Mouse (Mus musculus): ENCODE data around the gene Pde4dip. TPM values are rescaled to one million over a fixed set of nuclear protein-coding genes. Genes with fewer than 3 reads are reported as not detected.

Pde4dip gene
- polyA plus RNA-seq (2016; fragmentation: Nextera tagmentation; extraction: Ambion mirVana), result 15.6 and 22.8 TPM in 2 replicates

- Histone ChIP-seq H3K4me3 (peak within 1 kb of the TSS; percentile 57), H3K9me3 (replicated peaks) (no peaks in the 10 kb centered on the region), H3K36me3 (no peaks in the 10 kb centered on the region), H3K27ac (peak within 1 kb of the TSS; percentile 37), H3K27me3 (ENCODE audit: low read depth, poor library complexity, severe bottlenecking) (peaks cover 49% of the 10 kb centered on the region), H3K4me1 (peaks cover 13% of the 10 kb centered on the region)
- peak; percentile 58 for DNase-seq (ENCODE audit: low spot score)
- WGBS, result 2% methylated on average over 44 of the region's 44 CpGs
Observed at GRCm38 (mm10) chr3:97888168-97888901, at the start of gene Pde4dip. Gene Pde4dip (minus strand): TSS chr3:97888707.

- H3K36me3 ChIP-seq, result no peaks in the 10 kb centered on the region
- no peaks in the 10 kb centered on the region; the same call in 1 of the 2 replicates for H3K27me3 ChIP-seq (ENCODE audit: low read depth, poor library complexity, severe bottlenecking)
- no peaks in the 10 kb centered on the region for H3K9me3 ChIP-seq (replicated peaks)
- peak overlapping the region; percentile 40; the same call in 1 of the 2 replicates for H3K27ac ChIP-seq
- H3K4me3 ChIP-seq, result no peak overlapping the region
- DNase-seq (ENCODE audit: low spot score), result no peak
- 86% methylated on average over 6 of the region's 6 CpGs for WGBS
- peaks cover 78% of the 10 kb centered on the region for H3K4me1 ChIP-seq
Observed at GRCm38 (mm10) chr3:97937945-97938266, 49.4 kb upstream of the Pde4dip start.

GRCm38 (mm10) chr3:97937068-97937944 is 48.8 kb upstream of the Pde4dip start:
- peaks cover 78% of the 10 kb centered on the region for H3K4me1 ChIP-seq
- no peak for DNase-seq (ENCODE audit: low spot score)
- no peaks in the 10 kb centered on the region for H3K36me3 ChIP-seq
- no peak overlapping the region for H3K4me3 ChIP-seq
- no peaks in the 10 kb centered on the region; the same call in 1 of the 2 replicates for H3K27me3 ChIP-seq (ENCODE audit: low read depth, poor library complexity, severe bottlenecking)
- H3K9me3 ChIP-seq (replicated peaks), result no peaks in the 10 kb centered on the region
- 64% methylated on average over 17 of the region's 17 CpGs for WGBS
- 0 out of 2 replicates have a peak overlapping the region, but pooled peaks have one; percentile 14 for H3K27ac ChIP-seq

- WGBS, result 68% methylated on average over 6 of the region's 6 CpGs
- peaks cover 78% of the 10 kb centered on the region for H3K4me1 ChIP-seq
- no peaks in the 10 kb centered on the region; the same call in 1 of the 2 replicates for H3K27me3 ChIP-seq (ENCODE audit: low read depth, poor library complexity, severe bottlenecking)
- H3K27ac ChIP-seq, result no peak overlapping the region
- H3K4me3 ChIP-seq, result no peak overlapping the region
- no peak for DNase-seq (ENCODE audit: low spot score)
- H3K36me3 ChIP-seq, result no peaks in the 10 kb centered on the region
- no peaks in the 10 kb centered on the region for H3K9me3 ChIP-seq (replicated peaks)
Observed at GRCm38 (mm10) chr3:97934331-97935300, 46.1 kb upstream of the Pde4dip start.

- peaks cover 73% of the 10 kb centered on the region for H3K4me1 ChIP-seq
Observed at GRCm38 (mm10) chr3:97933811-97934210, 45.3 kb upstream of the Pde4dip start.

GRCm38 (mm10) chr3:97933251-97933650 is 44.7 kb upstream of the Pde4dip start:
- no peaks in the 10 kb centered on the region for H3K9me3 ChIP-seq (replicated peaks)
- H3K27ac ChIP-seq, result peak overlapping the region; percentile 73; the same call in 1 of the 2 replicates
- H3K4me1 ChIP-seq, result peaks cover 71% of the 10 kb centered on the region
- no peaks in the 10 kb centered on the region; the same call in 1 of the 2 replicates for H3K27me3 ChIP-seq (ENCODE audit: low read depth, poor library complexity, severe bottlenecking)
- DNase-seq (ENCODE audit: low spot score), result no peak
- WGBS, result 9% methylated on average over 6 of the region's 6 CpGs
- H3K4me3 ChIP-seq, result no peak overlapping the region
- no peaks in the 10 kb centered on the region for H3K36me3 ChIP-seq

More at GRCm38 (mm10) chr3:97933811-97934210, 45.3 kb upstream of the Pde4dip start:
- Histone ChIP-seq H3K9me3 (replicated peaks) (no peaks in the 10 kb centered on the region), H3K4me3 (no peak overlapping the region), H3K36me3 (no peaks in the 10 kb centered on the region), H3K27ac (no peak overlapping the region), H3K27me3 (ENCODE audit: low read depth, poor library complexity, severe bottlenecking) (no peaks in the 10 kb centered on the region; the same call in 1 of the 2 replicates)
- WGBS, result 77% methylated on average over 5 of the region's 5 CpGs
- DNase-seq (ENCODE audit: low spot score), result no peak

GRCm38 (mm10) chr3:97932771-97933170 is 44.3 kb upstream of the Pde4dip start:
- H3K4me1 ChIP-seq, result peaks cover 67% of the 10 kb centered on the region
- DNase-seq (ENCODE audit: low spot score), result no peak

GRCm38 (mm10) chr3:97932131-97932530 is 43.6 kb upstream of the Pde4dip start:
- no peaks in the 10 kb centered on the region for H3K36me3 ChIP-seq
- no peaks in the 10 kb centered on the region; the same call in 1 of the 2 replicates for H3K27me3 ChIP-seq (ENCODE audit: low read depth, poor library complexity, severe bottlenecking)
- H3K27ac ChIP-seq, result peak overlapping the region; percentile 73
- peaks cover 60% of the 10 kb centered on the region for H3K4me1 ChIP-seq
- 12% methylated on average over 10 of the region's 10 CpGs for WGBS
- peak; percentile 53 for DNase-seq (ENCODE audit: low spot score)
- H3K4me3 ChIP-seq, result peak overlapping the region; percentile 28
- H3K9me3 ChIP-seq (replicated peaks), result no peaks in the 10 kb centered on the region

More at GRCm38 (mm10) chr3:97932771-97933170, 44.3 kb upstream of the Pde4dip start:
- 43% methylated on average over 11 of the region's 11 CpGs for WGBS
- Histone ChIP-seq H3K27me3 (ENCODE audit: low read depth, poor library complexity, severe bottlenecking) (no peaks in the 10 kb centered on the region; the same call in 1 of the 2 replicates), H3K36me3 (no peaks in the 10 kb centered on the region), H3K4me3 (peak overlapping the region; percentile 28; the same call in 1 of the 2 replicates), H3K27ac (peak overlapping the region; percentile 73; the same call in 1 of the 2 replicates), H3K9me3 (replicated peaks) (no peaks in the 10 kb centered on the region)

- H3K27ac ChIP-seq, result no peak overlapping the region
- no peak overlapping the region for H3K4me3 ChIP-seq
- no peaks in the 10 kb centered on the region; the same call in 1 of the 2 replicates for H3K27me3 ChIP-seq (ENCODE audit: low read depth, poor library complexity, severe bottlenecking)
- 58% methylated on average over 7 of the region's 7 CpGs for WGBS
- peaks cover 54% of the 10 kb centered on the region for H3K4me1 ChIP-seq
- H3K36me3 ChIP-seq, result no peaks in the 10 kb centered on the region
- no peak for DNase-seq (ENCODE audit: low spot score)
- H3K9me3 ChIP-seq (replicated peaks), result no peaks in the 10 kb centered on the region
Observed at GRCm38 (mm10) chr3:97931310-97931885, 42.9 kb upstream of the Pde4dip start.

GRCm38 (mm10) chr3:97930787-97931158 is 42.3 kb upstream of the Pde4dip start:
- WGBS, result 77% methylated on average over 8 of the region's 8 CpGs
- Histone ChIP-seq H3K4me3 (no peak overlapping the region), H3K4me1 (peaks cover 54% of the 10 kb centered on the region), H3K27ac (no peak overlapping the region), H3K36me3 (no peaks in the 10 kb centered on the region), H3K9me3 (replicated peaks) (no peaks in the 10 kb centered on the region), H3K27me3 (ENCODE audit: low read depth, poor library complexity, severe bottlenecking) (no peaks in the 10 kb centered on the region; the same call in 1 of the 2 replicates)
- no peak for DNase-seq (ENCODE audit: low spot score)

- Histone ChIP-seq H3K36me3 (no peaks in the 10 kb centered on the region), H3K27me3 (ENCODE audit: low read depth, poor library complexity, severe bottlenecking) (no peaks in the 10 kb centered on the region), H3K27ac (no peak overlapping the region), H3K9me3 (replicated peaks) (no peaks in the 10 kb centered on the region), H3K4me3 (no peak overlapping the region), H3K4me1 (peaks cover 51% of the 10 kb centered on the region)
- WGBS, result 47% methylated on average over 12 of the region's 12 CpGs
- no peak for DNase-seq (ENCODE audit: low spot score)
Observed at GRCm38 (mm10) chr3:97930141-97930786, 41.8 kb upstream of the Pde4dip start.
